Mouse (Mus musculus): Measurements from ENCODE around the gene Pofut1.

GRCm38 (mm10) chr2:153267331-153267730 lies 26.0 kb downstream of the Pofut1 start:
- TF ChIP-seq CTCF (IDR thresholded peaks at IDR 0.05; ENCODE audit: insufficient read depth, low read length) (no peak), POLR2A (IDR thresholded peaks at IDR 0.05; ENCODE audit: borderline replicate concordance, extremely low read depth, low read depth, low read length) (no peak)

All from lung, adult 2 months (tissue).